Mouse (Mus musculus) megakaryocyte, embryonic 14.5 days (primary cell): Measurements from ENCODE around the gene Phf24.

Experiments used
- FLI1 ChIP-seq: IDR thresholded peaks from 2 replicates; pipeline ENCODE4 v1.6.1; 2012; ENCODE audit warnings: low read length, inconsistent platforms, mixed read lengths
- GATA1 ChIP-seq: IDR thresholded peaks from 3 replicates; pipeline ENCODE4 v1.6.1; 2012; ENCODE audit warnings: mixed read lengths, low read length, inconsistent platforms, borderline replicate concordance

- TF ChIP-seq GATA1 (no peak), FLI1 (no peak)
These were observed 32.1 kb downstream of the Phf24 start for GRCm38 (mm10) chr4:42948527-42948926.
